Mouse (Mus musculus): Measurements from ENCODE around the gene Slc41a2. TPM values are rescaled to one million over a fixed set of nuclear protein-coding genes. Genes with fewer than 3 reads are reported as not detected.

Slc41a2 gene
- polyA plus RNA-seq, 1 experiment from 2014 or later = 0.56 TPM

- Histone ChIP-seq H3K9me3 (ENCODE audit: control insufficient read depth, low read length) (no peaks in the 10 kb centered on the region), H3K4me3 (ENCODE audit: low read depth, low read length) (no peak overlapping the region), H3K9ac (ENCODE audit: low read length) (no peak overlapping the region), H3K4me1 (replicated peaks; ENCODE audit: control insufficient read depth, insufficient read depth, low read length) (no peaks in the 10 kb centered on the region), H3K27ac (ENCODE audit: low read depth, low read length) (no peak overlapping the region), H3K4me2 (ENCODE audit: low read depth, low read length, severe bottlenecking) (no peak overlapping the region), H3K36me3 (ENCODE audit: control insufficient read depth, insufficient read depth, low read length) (no peaks in the 10 kb centered on the region), H3K27me3 (ENCODE audit: control insufficient read depth, insufficient read depth, low read length) (0 out of 2 replicates have a peak, but pooled peaks cover under 1% of the 10 kb centered on the region)
- no peak for DNase-seq (ENCODE audit: low spot score)
- WGBS = 80% methylated on average over 5 of the region's 5 CpGs
- no peak for ATAC-seq (replicated peaks; ENCODE audit: low FRiP score)
These were observed 8.9 kb downstream of the Slc41a2 start for GRCm38 (mm10) chr10:83328791-83329190.

GRCm38 (mm10) chr10:83326648-83327285 is 10.9 kb downstream of the Slc41a2 start:
- Histone ChIP-seq H3K4me1 (replicated peaks; ENCODE audit: control insufficient read depth, insufficient read depth, low read length) (no peaks in the 10 kb centered on the region), H3K4me3 (ENCODE audit: low read depth, low read length) (no peak overlapping the region), H3K9ac (ENCODE audit: low read length) (no peak overlapping the region), H3K9me3 (ENCODE audit: control insufficient read depth, low read length) (no peaks in the 10 kb centered on the region), H3K27ac (ENCODE audit: low read depth, low read length) (no peak overlapping the region), H3K27me3 (ENCODE audit: control insufficient read depth, insufficient read depth, low read length) (0 out of 2 replicates have a peak, but pooled peaks cover 2% of the 10 kb centered on the region), H3K4me2 (ENCODE audit: low read depth, low read length, severe bottlenecking) (no peak overlapping the region), H3K36me3 (ENCODE audit: control insufficient read depth, insufficient read depth, low read length) (no peaks in the 10 kb centered on the region)
- ATAC-seq (replicated peaks; ENCODE audit: low FRiP score) (no peak), DNase-seq (ENCODE audit: low spot score) (no peak)
- 90% methylated on average over 14 of the region's 14 CpGs for WGBS

- Histone ChIP-seq H3K4me1 (replicated peaks; ENCODE audit: control insufficient read depth, insufficient read depth, low read length) (no peaks in the 10 kb centered on the region), H3K4me2 (ENCODE audit: low read depth, low read length, severe bottlenecking) (no peak overlapping the region), H3K9me3 (ENCODE audit: control insufficient read depth, low read length) (no peaks in the 10 kb centered on the region), H3K27me3 (ENCODE audit: control insufficient read depth, insufficient read depth, low read length) (0 out of 2 replicates have a peak, but pooled peaks cover 2% of the 10 kb centered on the region), H3K9ac (ENCODE audit: low read length) (no peak overlapping the region), H3K4me3 (ENCODE audit: low read depth, low read length) (no peak overlapping the region), H3K36me3 (ENCODE audit: control insufficient read depth, insufficient read depth, low read length) (no peaks in the 10 kb centered on the region), H3K27ac (ENCODE audit: low read depth, low read length) (no peak overlapping the region)
- no peak for DNase-seq (ENCODE audit: low spot score)
- WGBS = 95% methylated on average over 1 of the region's 1 CpGs
- no peak for ATAC-seq (replicated peaks; ENCODE audit: low FRiP score)
These were observed 11.8 kb downstream of the Slc41a2 start for GRCm38 (mm10) chr10:83325903-83326302.

- Histone ChIP-seq H3K27ac (ENCODE audit: low read depth, low read length) (no peak overlapping the region), H3K9me3 (ENCODE audit: control insufficient read depth, low read length) (no peaks in the 10 kb centered on the region), H3K4me3 (ENCODE audit: low read depth, low read length) (no peak overlapping the region), H3K27me3 (ENCODE audit: control insufficient read depth, insufficient read depth, low read length) (0 out of 2 replicates have a peak, but pooled peaks cover 2% of the 10 kb centered on the region), H3K4me2 (ENCODE audit: low read depth, low read length, severe bottlenecking) (no peak overlapping the region), H3K9ac (ENCODE audit: low read length) (no peak overlapping the region), H3K36me3 (ENCODE audit: control insufficient read depth, insufficient read depth, low read length) (no peaks in the 10 kb centered on the region), H3K4me1 (replicated peaks; ENCODE audit: control insufficient read depth, insufficient read depth, low read length) (no peaks in the 10 kb centered on the region)
- DNase-seq (ENCODE audit: low spot score) (no peak), ATAC-seq (replicated peaks; ENCODE audit: low FRiP score) (no peak)
- 89% methylated on average over 3 of the region's 3 CpGs for WGBS
These were observed 12.8 kb downstream of the Slc41a2 start for GRCm38 (mm10) chr10:83324871-83325270.

GRCm38 (mm10) chr10:83322551-83323100 is 15.1 kb downstream of the Slc41a2 start:
- 43% methylated on average over 7 of the region's 7 CpGs for WGBS
- Histone ChIP-seq H3K9me3 (ENCODE audit: control insufficient read depth, low read length) (no peaks in the 10 kb centered on the region), H3K36me3 (ENCODE audit: control insufficient read depth, insufficient read depth, low read length) (no peaks in the 10 kb centered on the region), H3K4me3 (ENCODE audit: low read depth, low read length) (no peak overlapping the region), H3K9ac (ENCODE audit: low read length) (no peak overlapping the region), H3K4me1 (replicated peaks; ENCODE audit: control insufficient read depth, insufficient read depth, low read length) (no peaks in the 10 kb centered on the region), H3K4me2 (ENCODE audit: low read depth, low read length, severe bottlenecking) (no peak overlapping the region), H3K27me3 (ENCODE audit: control insufficient read depth, insufficient read depth, low read length) (0 out of 2 replicates have a peak, but pooled peaks cover 2% of the 10 kb centered on the region), H3K27ac (ENCODE audit: low read depth, low read length) (no peak overlapping the region)
- ATAC-seq (replicated peaks; ENCODE audit: low FRiP score) (no peak), DNase-seq (ENCODE audit: low spot score) (no peak)

GRCm38 (mm10) chr10:83321528-83321927 is 16.2 kb downstream of the Slc41a2 start:
- ATAC-seq (replicated peaks; ENCODE audit: low FRiP score) = 0 out of 2 replicates have a peak, but pooled peaks have one; percentile 33
- no peak for DNase-seq (ENCODE audit: low spot score)

GRCm38 (mm10) chr10:83320870-83321269 is 16.8 kb downstream of the Slc41a2 start:
- H3K9ac ChIP-seq (ENCODE audit: low read length) = no peak overlapping the region
- H3K4me3 ChIP-seq (ENCODE audit: low read depth, low read length) = no peak overlapping the region
- H3K4me2 ChIP-seq (ENCODE audit: low read depth, low read length, severe bottlenecking) = no peak overlapping the region
- H3K36me3 ChIP-seq (ENCODE audit: control insufficient read depth, insufficient read depth, low read length) = no peaks in the 10 kb centered on the region
- no peak for DNase-seq (ENCODE audit: low spot score)
- H3K9me3 ChIP-seq (ENCODE audit: control insufficient read depth, low read length) = no peaks in the 10 kb centered on the region
- no peaks in the 10 kb centered on the region for H3K4me1 ChIP-seq (replicated peaks; ENCODE audit: control insufficient read depth, insufficient read depth, low read length)
- 93% methylated on average over 7 of the region's 7 CpGs for WGBS
- 0 out of 2 replicates have a peak, but pooled peaks cover 2% of the 10 kb centered on the region for H3K27me3 ChIP-seq (ENCODE audit: control insufficient read depth, insufficient read depth, low read length)
- no peak overlapping the region for H3K27ac ChIP-seq (ENCODE audit: low read depth, low read length)
- no peak for ATAC-seq (replicated peaks; ENCODE audit: low FRiP score)

More at GRCm38 (mm10) chr10:83321528-83321927, 16.2 kb downstream of the Slc41a2 start:
- 0 out of 2 replicates have a peak, but pooled peaks cover 2% of the 10 kb centered on the region for H3K27me3 ChIP-seq (ENCODE audit: control insufficient read depth, insufficient read depth, low read length)
- WGBS = 32% methylated on average over 6 of the region's 6 CpGs
- H3K27ac ChIP-seq (ENCODE audit: low read depth, low read length) = no peak overlapping the region
- no peak overlapping the region for H3K4me3 ChIP-seq (ENCODE audit: low read depth, low read length)
- no peak overlapping the region for H3K9ac ChIP-seq (ENCODE audit: low read length)
- H3K4me1 ChIP-seq (replicated peaks; ENCODE audit: control insufficient read depth, insufficient read depth, low read length) = no peaks in the 10 kb centered on the region
- H3K36me3 ChIP-seq (ENCODE audit: control insufficient read depth, insufficient read depth, low read length) = no peaks in the 10 kb centered on the region
- H3K4me2 ChIP-seq (ENCODE audit: low read depth, low read length, severe bottlenecking) = no peak overlapping the region
- H3K9me3 ChIP-seq (ENCODE audit: control insufficient read depth, low read length) = no peaks in the 10 kb centered on the region

- ATAC-seq (replicated peaks; ENCODE audit: low FRiP score) = no peak
- Histone ChIP-seq H3K27ac (ENCODE audit: low read depth, low read length) (no peak overlapping the region), H3K9me3 (ENCODE audit: control insufficient read depth, low read length) (no peaks in the 10 kb centered on the region), H3K9ac (ENCODE audit: low read length) (no peak overlapping the region), H3K4me2 (ENCODE audit: low read depth, low read length, severe bottlenecking) (no peak overlapping the region), H3K4me3 (ENCODE audit: low read depth, low read length) (no peak overlapping the region), H3K27me3 (ENCODE audit: control insufficient read depth, insufficient read depth, low read length) (0 out of 2 replicates have a peak, but pooled peaks cover 2% of the 10 kb centered on the region), H3K4me1 (replicated peaks; ENCODE audit: control insufficient read depth, insufficient read depth, low read length) (no peaks in the 10 kb centered on the region), H3K36me3 (ENCODE audit: control insufficient read depth, insufficient read depth, low read length) (no peaks in the 10 kb centered on the region)
- 86% methylated on average over 6 of the region's 6 CpGs for WGBS
- DNase-seq (ENCODE audit: low spot score) = no peak
These were observed 17.3 kb downstream of the Slc41a2 start for GRCm38 (mm10) chr10:83320396-83320795.
